In genomic region chr10:109718390-109718789, GRCm38 (mm10) we compare ENCODE assay signal across 12 mouse cellular contexts.
"Had no signal": no experiment of that assay in that cellular context is flagged by ENCODE, and none has a peak within 500 bp of the region (broad histone marks: within the 10 kb centered on the region; RNA-seq: fewer than 3 reads in every experiment).

No protein-coding gene starts in this region.

- DNase-seq: kidney, postnatal 14 days; left cerebral cortex, postnatal 4 days; lung, adult 18-20 months; midbrain, embryonic 14.5 days; right cerebral cortex, adult 18-20 months; right cerebral cortex, postnatal 25 days; thymus, postnatal 36 days had no signal

- H3K9me3 ChIP-seq: limb, embryonic 13.5 days; midbrain, embryonic 10.5 days; neural tube, embryonic 15.5 days had no signal

- H3K9ac ChIP-seq: limb, embryonic 13.5 days; liver, embryonic 14.5 days; neural tube, embryonic 15.5 days had no signal

- H3K27me3 ChIP-seq: limb, embryonic 13.5 days; neural tube, embryonic 15.5 days had no signal

- H3K4me1 ChIP-seq: limb, embryonic 13.5 days; neural tube, embryonic 15.5 days had no signal

- H3K4me2 ChIP-seq: limb, embryonic 13.5 days; neural tube, embryonic 15.5 days had no signal

- H3K36me3 ChIP-seq: limb, embryonic 13.5 days; midbrain, embryonic 10.5 days had no signal

- H3K27ac ChIP-seq: limb, embryonic 13.5 days; liver, embryonic 14.5 days; midbrain, embryonic 10.5 days; neural tube, embryonic 15.5 days had no signal

- H3K4me3 ChIP-seq: limb, embryonic 13.5 days; midbrain, embryonic 10.5 days; myocyte; neural tube, embryonic 15.5 days had no signal
